Mouse (Mus musculus): ENCODE results near the gene Tnp2. TPM values are rescaled to one million over a fixed set of nuclear protein-coding genes. Genes with fewer than 3 reads are reported as not detected.

Tnp2 gene
- not detected in 2 replicates for polyA plus RNA-seq (2015; fragmentation: Nextera tagmentation; extraction: Ambion mirVana)

DNA sequence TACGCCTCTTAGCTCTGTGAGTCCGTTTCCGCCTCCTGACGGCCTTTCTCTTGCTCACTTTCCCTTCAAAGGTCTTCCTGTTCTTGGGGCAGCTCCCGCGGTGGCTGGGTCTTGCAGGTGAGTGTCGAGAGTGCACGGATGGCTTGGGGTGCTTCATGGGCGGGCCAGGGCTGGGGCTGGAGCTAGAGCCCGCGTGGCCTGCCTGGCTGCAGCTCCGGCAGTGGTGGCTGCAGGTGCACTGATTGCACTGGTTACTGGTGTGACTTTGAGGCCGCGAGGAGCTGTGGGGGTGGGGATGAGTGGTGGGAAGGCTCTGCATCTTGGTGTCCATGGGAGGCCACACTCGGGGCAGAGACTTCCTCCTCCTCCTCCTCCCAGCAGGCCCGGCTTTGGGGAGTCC lies at the start of gene Tnp2:
TSS of gene Tnp2 (minus strand) at position 390 of the 400 bp plus-strand sequence.
- no peaks in the 10 kb centered on the region for H3K36me3 ChIP-seq
- H3K4me1 ChIP-seq = peaks cover 19% of the 10 kb centered on the region
- no peak within 1 kb of the TSS for H3K4me2 ChIP-seq (replicated peaks)
- no peak within 1 kb of the TSS for H3K9ac ChIP-seq (replicated peaks)
- H3K4me3 ChIP-seq = no peak within 1 kb of the TSS
- WGBS = 60% methylated on average over 16 of the region's 16 CpGs
- H3K9me3 ChIP-seq = no peaks in the 10 kb centered on the region
- H3K27ac ChIP-seq (replicated peaks) = no peak within 1 kb of the TSS
- H3K27me3 ChIP-seq = peaks cover 8% of the 10 kb centered on the region; the same call in 1 of the 2 replicates
- ATAC-seq (replicated peaks) = no peak

DNA sequence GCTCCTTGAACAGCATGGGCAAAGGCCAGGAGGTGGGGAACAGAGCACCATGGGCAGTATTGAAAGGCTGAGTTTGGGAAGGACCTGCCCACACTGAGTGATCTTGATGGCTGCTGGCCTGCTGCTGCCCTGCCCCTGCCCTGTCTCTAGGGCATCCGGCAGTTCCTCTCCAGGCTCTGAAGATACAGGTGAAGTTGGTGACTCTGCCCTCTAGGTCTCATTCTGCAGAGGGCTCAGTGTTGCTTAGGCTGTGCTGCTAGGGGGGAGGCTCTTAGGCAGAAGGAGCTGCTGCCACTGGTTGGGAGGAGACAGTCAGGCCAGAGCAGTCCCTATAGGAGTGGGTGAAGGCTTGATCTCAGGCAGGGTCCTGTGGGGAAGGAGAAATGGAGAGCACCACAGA lies 49.4 kb upstream of the Tnp2 start:
- Histone ChIP-seq H3K4me2 (replicated peaks) (no peak overlapping the region), H3K27ac (replicated peaks) (no peak overlapping the region), H3K36me3 (no peaks in the 10 kb centered on the region), H3K27me3 (peaks cover 4% of the 10 kb centered on the region; the same call in 1 of the 2 replicates), H3K9ac (replicated peaks) (no peak overlapping the region), H3K4me3 (no peak overlapping the region), H3K9me3 (no peaks in the 10 kb centered on the region), H3K4me1 (peaks cover 11% of the 10 kb centered on the region)
- ATAC-seq (replicated peaks) = no peak
- 88% methylated on average over 1 of the region's 1 CpGs for WGBS

DNA sequence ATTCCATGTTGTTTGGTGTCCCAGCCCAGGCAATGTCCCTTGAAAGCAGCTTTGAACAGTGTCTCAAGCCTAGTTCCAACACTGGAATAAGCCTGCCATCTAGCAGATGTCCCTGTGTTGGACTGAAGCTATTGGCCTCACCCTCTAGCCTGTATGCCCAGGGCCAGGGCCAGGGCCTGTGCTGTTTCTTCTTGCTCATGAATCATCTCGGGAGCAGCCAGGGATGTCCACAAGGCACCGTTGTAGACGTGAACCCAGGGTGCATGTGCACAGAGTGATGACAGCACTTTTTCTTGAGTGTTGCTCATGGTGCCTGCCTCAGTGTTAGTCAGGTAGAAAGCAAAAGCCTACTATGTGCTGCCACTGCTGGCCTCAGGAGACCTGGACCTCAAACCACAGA lies 48.8 kb upstream of the Tnp2 start:
- Histone ChIP-seq H3K4me1 (peaks cover 11% of the 10 kb centered on the region), H3K36me3 (no peaks in the 10 kb centered on the region), H3K27me3 (peaks cover 4% of the 10 kb centered on the region; the same call in 1 of the 2 replicates), H3K4me3 (no peak overlapping the region), H3K27ac (replicated peaks) (no peak overlapping the region), H3K4me2 (replicated peaks) (no peak overlapping the region), H3K9ac (replicated peaks) (no peak overlapping the region), H3K9me3 (no peaks in the 10 kb centered on the region)
- no peak for ATAC-seq (replicated peaks)
- WGBS = 91% methylated on average over 3 of the region's 3 CpGs

DNA sequence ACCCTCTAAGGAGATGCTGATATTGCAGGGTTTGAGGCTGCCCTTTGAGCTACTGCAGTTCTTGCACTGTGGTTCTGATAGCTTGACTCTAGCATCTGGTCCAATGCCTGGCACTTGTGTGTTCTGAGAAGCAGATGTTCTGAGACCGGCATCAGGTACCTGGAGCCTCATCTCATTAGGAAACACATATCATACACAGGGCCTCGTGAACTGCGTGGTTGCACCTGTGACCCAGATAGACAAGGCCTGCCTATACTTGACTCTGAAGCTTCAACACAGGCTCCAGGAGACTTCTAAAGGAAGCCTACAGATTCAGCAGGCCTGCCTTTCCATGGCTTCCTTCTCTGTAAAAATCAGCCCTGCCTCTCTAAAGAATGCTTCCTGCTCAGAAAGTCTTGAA lies 47.9 kb upstream of the Tnp2 start:
- H3K4me2 ChIP-seq (replicated peaks) = no peak overlapping the region; the same call in 1 of the 2 replicates
- ATAC-seq (replicated peaks) = no peak
- no peak overlapping the region for H3K4me3 ChIP-seq
- peaks cover 11% of the 10 kb centered on the region for H3K4me1 ChIP-seq
- H3K9ac ChIP-seq (replicated peaks) = no peak overlapping the region
- no peaks in the 10 kb centered on the region for H3K36me3 ChIP-seq
- no peaks in the 10 kb centered on the region for H3K9me3 ChIP-seq
- peaks cover 4% of the 10 kb centered on the region; the same call in 1 of the 2 replicates for H3K27me3 ChIP-seq
- WGBS = 96% methylated on average over 3 of the region's 3 CpGs
- H3K27ac ChIP-seq (replicated peaks) = no peak overlapping the region

DNA sequence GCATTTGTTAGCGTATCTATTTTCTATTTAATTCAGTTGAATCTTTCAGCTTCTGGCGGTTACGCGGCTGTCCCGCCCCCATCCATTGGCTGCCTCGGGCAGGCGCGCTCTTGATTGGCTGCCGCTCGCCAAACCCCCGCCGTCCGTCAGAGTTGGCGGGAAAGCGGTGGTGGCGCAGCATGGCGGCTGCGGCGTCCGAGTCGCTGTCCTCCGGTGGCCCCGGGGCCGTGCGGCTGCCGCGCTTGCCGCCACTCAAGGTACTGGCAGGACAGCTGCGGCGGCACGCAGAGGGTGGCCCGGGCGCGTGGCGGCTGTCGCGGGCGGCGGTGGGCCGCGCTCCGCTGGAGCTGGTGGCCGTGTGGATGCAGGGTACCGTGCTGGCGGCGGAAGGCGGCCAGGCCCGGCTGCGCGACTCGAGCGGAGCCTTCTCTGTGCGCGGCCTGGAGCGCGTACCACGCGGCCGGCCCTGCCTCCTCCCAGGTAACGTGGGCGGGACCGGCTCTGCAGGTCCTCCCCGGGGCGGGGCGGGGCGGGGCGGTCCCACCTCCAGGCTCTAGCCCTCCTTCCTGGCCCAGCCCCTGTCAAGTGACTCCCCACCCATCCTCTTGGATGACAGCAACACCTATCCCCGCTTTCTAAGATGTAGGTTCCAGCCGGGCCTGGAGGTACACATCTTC lies 46.6 kb upstream of the Tnp2 start, which contains the start of gene Rmi2:
TSS of gene Rmi2 (plus strand) at position 149 of the 677 bp plus-strand sequence.
- H3K4me3 ChIP-seq = peak within 1 kb of the TSS; percentile 83
- WGBS = under 1% methylated on average over 64 of the region's 69 CpGs
- no peaks in the 10 kb centered on the region for H3K9me3 ChIP-seq
- peak within 1 kb of the TSS; percentile 77 for H3K4me2 ChIP-seq (replicated peaks)
- peaks cover 4% of the 10 kb centered on the region; the same call in 1 of the 2 replicates for H3K27me3 ChIP-seq
- ATAC-seq (replicated peaks) = peak; percentile 97
- peaks cover 11% of the 10 kb centered on the region for H3K4me1 ChIP-seq
- peak within 1 kb of the TSS; percentile 52 for H3K9ac ChIP-seq (replicated peaks)
- no peaks in the 10 kb centered on the region for H3K36me3 ChIP-seq
- H3K27ac ChIP-seq (replicated peaks) = no peak within 1 kb of the TSS

DNA sequence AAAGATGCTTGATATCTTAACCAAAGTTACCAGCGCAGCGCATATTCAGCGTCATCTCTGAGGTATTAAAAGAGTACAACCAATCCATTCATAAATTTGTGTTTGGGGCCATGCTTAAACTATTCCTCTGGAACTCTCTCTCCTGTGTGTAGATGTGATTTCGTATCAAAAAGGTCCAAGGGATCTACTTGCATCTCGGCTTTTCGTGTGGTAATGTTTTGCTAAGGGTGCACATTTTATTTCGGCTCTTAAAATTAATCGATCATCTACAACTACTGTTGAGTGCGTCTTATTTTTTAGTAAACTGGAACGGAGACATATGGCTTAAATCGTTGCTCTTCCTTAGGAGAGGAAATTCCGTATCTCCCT lies 46.1 kb upstream of the Tnp2 start:
- no peaks in the 10 kb centered on the region for H3K9me3 ChIP-seq
- peak overlapping the region; percentile 22; the same call in 1 of the 2 replicates for H3K9ac ChIP-seq (replicated peaks)
- H3K4me3 ChIP-seq = peak overlapping the region; percentile 83
- H3K27me3 ChIP-seq = peaks cover 4% of the 10 kb centered on the region; the same call in 1 of the 2 replicates
- H3K27ac ChIP-seq (replicated peaks) = no peak overlapping the region
- 8% methylated on average over 12 of the region's 12 CpGs for WGBS
- H3K4me2 ChIP-seq (replicated peaks) = peak overlapping the region; percentile 77
- no peaks in the 10 kb centered on the region for H3K36me3 ChIP-seq
- 0 out of 2 replicates have a peak, but pooled peaks have one; percentile 1 for ATAC-seq (replicated peaks)
- H3K4me1 ChIP-seq = peaks cover 11% of the 10 kb centered on the region

DNA sequence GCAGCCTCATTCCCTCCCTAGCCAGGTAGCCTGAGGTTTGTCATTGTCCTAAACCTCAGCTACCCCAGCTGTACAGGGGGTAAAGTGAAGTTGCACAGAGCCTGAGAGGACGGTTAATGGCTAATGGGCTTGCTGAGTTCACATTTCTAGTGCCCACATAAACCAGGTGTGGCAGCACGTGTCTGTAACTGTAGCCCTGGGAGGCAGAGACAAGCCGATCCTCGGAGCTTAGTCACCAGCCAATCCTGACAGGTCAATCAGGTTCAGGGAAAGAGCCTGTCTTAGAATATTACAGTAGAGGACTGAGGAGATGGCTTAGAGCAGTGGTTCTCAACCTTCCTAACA lies 40.0 kb upstream of the Tnp2 start:
- no peaks in the 10 kb centered on the region for H3K9me3 ChIP-seq
- no peak for ATAC-seq (replicated peaks)
- H3K9ac ChIP-seq (replicated peaks) = no peak overlapping the region
- no peak overlapping the region for H3K4me3 ChIP-seq
- H3K27ac ChIP-seq (replicated peaks) = no peak overlapping the region
- no peaks in the 10 kb centered on the region for H3K36me3 ChIP-seq
- WGBS = 81% methylated on average over 4 of the region's 4 CpGs
- no peaks in the 10 kb centered on the region for H3K27me3 ChIP-seq
- H3K4me1 ChIP-seq = no peaks in the 10 kb centered on the region
- no peak overlapping the region for H3K4me2 ChIP-seq (replicated peaks)

DNA sequence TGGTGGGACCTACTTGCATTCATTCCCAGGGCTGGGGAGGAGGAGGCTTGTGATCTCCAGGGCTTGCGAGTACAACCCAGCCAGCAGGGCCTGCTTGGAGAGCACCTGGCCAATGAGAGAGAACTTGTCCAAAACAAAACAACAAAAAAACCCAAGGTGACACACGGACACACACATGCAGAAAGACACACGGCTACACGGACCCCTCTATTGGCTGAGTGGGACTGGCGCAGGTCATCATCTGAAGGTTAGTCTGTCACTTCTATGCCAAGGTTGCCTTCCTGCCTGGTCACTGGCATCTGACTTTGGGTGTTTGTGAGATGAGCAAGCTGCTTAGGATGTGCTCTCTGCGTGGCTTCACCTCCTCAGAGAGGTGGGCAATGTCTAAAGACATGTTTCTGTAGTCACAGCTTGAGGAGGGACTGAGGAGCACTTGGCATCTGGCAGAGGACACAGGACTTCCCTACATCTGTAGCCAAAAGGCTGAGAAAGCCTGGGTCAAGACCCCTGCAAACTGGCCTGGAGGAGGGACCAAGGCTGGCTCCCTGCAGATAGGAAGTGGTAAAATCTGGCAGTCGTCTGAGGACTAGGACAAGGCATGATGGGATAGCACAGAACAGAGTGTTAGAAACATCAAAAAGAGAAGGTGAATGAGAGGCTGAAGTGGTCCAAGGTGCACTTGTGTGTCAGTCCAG lies 39.5 kb upstream of the Tnp2 start:
- Histone ChIP-seq H3K36me3 (no peaks in the 10 kb centered on the region), H3K4me1 (no peaks in the 10 kb centered on the region), H3K9me3 (no peaks in the 10 kb centered on the region), H3K4me3 (no peak overlapping the region), H3K27ac (replicated peaks) (no peak overlapping the region), H3K4me2 (replicated peaks) (no peak overlapping the region), H3K9ac (replicated peaks) (no peak overlapping the region), H3K27me3 (no peaks in the 10 kb centered on the region)
- WGBS = 84% methylated on average over 7 of the region's 7 CpGs
- ATAC-seq (replicated peaks) = no peak

DNA sequence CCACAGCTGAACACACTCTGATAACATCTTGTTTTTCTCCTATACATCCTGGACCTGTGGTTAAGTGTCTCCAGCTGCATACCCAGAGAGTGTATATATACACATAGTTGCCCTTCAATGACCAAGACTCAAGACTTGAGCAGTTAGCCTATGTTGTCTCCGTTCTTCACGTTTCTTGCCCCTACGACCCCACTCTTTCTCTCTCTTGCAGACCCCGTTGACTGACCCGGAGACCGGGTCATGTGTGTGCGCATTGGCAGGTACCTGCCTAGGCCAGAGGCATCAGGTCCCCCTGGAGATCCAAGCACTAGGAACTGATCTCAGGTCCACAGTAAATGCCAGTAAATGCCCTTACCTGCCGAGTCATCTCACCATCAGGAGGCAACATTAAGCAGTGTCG lies 38.8 kb upstream of the Tnp2 start:
- H3K4me3 ChIP-seq = no peak overlapping the region
- no peaks in the 10 kb centered on the region for H3K4me1 ChIP-seq
- ATAC-seq (replicated peaks) = no peak
- no peak overlapping the region for H3K4me2 ChIP-seq (replicated peaks)
- H3K27ac ChIP-seq (replicated peaks) = no peak overlapping the region
- no peaks in the 10 kb centered on the region for H3K9me3 ChIP-seq
- no peaks in the 10 kb centered on the region for H3K36me3 ChIP-seq
- no peak overlapping the region for H3K9ac ChIP-seq (replicated peaks)
- no peaks in the 10 kb centered on the region for H3K27me3 ChIP-seq
- 95% methylated on average over 9 of the region's 9 CpGs for WGBS

DNA sequence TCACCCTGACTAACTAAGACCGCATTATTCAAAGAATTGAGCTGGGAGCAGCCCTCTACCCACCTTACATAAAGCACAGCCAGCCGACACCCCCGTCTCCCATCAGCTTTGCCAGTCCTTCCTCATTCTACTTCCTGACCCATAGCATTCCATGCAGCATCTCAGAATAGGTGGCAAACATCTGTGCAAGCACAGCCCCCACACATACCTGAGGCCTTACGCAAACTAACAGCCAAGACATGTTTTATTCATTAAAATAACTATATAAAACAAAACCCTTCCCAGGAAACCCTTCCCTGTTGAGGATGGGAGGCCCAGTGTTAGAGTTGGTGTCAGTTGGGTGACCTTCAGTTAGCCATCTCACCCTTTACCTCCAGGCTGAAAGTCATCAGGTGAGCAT lies 37.4 kb upstream of the Tnp2 start:
- no peak overlapping the region for H3K4me3 ChIP-seq
- H3K27me3 ChIP-seq = no peaks in the 10 kb centered on the region
- WGBS = 92% methylated on average over 4 of the region's 4 CpGs
- no peaks in the 10 kb centered on the region for H3K9me3 ChIP-seq
- H3K4me2 ChIP-seq (replicated peaks) = no peak overlapping the region
- no peak overlapping the region for H3K9ac ChIP-seq (replicated peaks)
- no peaks in the 10 kb centered on the region for H3K4me1 ChIP-seq
- ATAC-seq (replicated peaks) = no peak
- H3K36me3 ChIP-seq = no peaks in the 10 kb centered on the region
- no peak overlapping the region for H3K27ac ChIP-seq (replicated peaks)

DNA sequence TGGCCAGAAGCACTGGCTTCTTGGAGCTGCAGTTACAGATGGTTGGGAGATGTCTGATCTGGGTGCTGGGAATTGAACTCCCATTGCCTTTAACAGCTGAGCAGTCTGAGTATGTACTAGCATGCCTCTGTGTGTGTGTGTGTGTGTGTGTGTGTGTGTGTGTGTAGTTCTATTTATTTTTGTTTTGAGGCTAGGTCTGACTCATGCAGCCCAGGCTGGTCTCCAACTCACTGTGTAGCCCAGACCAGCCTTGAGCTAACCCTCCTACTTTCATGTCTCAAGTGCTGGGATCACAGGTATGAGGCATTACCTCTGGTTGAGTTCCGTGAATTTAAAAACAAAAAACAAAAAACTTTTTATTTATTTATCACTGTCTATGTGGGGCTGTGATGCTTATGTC lies 36.1 kb upstream of the Tnp2 start:
- H3K27ac ChIP-seq (replicated peaks) = no peak overlapping the region
- WGBS = 92% methylated on average over 1 of the region's 1 CpGs
- no peak overlapping the region for H3K4me2 ChIP-seq (replicated peaks)
- H3K9ac ChIP-seq (replicated peaks) = no peak overlapping the region
- no peaks in the 10 kb centered on the region for H3K9me3 ChIP-seq
- H3K36me3 ChIP-seq = no peaks in the 10 kb centered on the region
- ATAC-seq (replicated peaks) = no peak
- H3K4me1 ChIP-seq = no peaks in the 10 kb centered on the region
- no peak overlapping the region for H3K4me3 ChIP-seq
- H3K27me3 ChIP-seq = no peaks in the 10 kb centered on the region

DNA sequence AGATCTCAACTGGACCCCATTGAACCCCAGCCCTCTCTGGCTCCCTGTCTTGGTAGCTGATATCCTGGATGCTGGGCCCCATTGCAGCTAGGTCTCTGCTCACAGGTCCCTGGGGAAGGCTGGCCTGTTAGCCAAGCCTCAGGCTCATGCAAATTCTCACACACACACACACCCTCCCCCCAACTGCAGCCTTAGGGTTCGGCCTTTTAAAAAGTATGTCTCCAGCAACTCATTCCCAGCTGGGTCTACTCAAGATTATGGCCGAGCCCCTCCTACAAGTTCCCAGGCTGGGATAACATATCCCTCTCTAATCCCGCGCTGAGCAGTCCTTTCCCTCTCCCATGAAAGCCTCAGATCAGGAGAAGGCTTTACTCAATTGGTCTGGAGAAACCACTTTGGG lies 32.9 kb upstream of the Tnp2 start:
- Histone ChIP-seq H3K27me3 (no peaks in the 10 kb centered on the region), H3K4me2 (replicated peaks) (no peak overlapping the region), H3K4me1 (no peaks in the 10 kb centered on the region), H3K4me3 (no peak overlapping the region), H3K36me3 (no peaks in the 10 kb centered on the region), H3K27ac (replicated peaks) (no peak overlapping the region), H3K9ac (replicated peaks) (no peak overlapping the region), H3K9me3 (no peaks in the 10 kb centered on the region)
- WGBS = 73% methylated on average over 4 of the region's 4 CpGs
- no peak for ATAC-seq (replicated peaks)
